Mouse (Mus musculus): ENCODE measurements around the gene Slco6d1. TPM values are rescaled to one million over a fixed set of nuclear protein-coding genes. Genes with fewer than 3 reads are reported as not detected.
"Not testable (repeated sequence)": the region's sequence is repeated elsewhere in the genome, so short reads cannot be mapped to it uniquely, and the experiment has no call there.

The Slco6d1 gene
- not detected in 2 replicates for polyA plus RNA-seq (2012)

GRCm38 (mm10) chr1:98420824-98421223, at the start of gene Slco6d1:
Gene Slco6d1 (plus strand): TSS chr1:98421124.
- Histone ChIP-seq H3K9me3 (ENCODE audit: control insufficient read depth, low read length) (peaks cover 11% of the 10 kb centered on the region), H3K4me1 (ENCODE audit: control insufficient read depth) (no peaks in the 10 kb centered on the region), H3K36me3 (ENCODE audit: control insufficient read depth) (no peaks in the 10 kb centered on the region), H3K4me3 (replicated peaks) (no peak within 1 kb of the TSS), H3K27me3 (ENCODE audit: control insufficient read depth) (no peaks in the 10 kb centered on the region)
- TF ChIP-seq TAL1 (IDR thresholded peaks at IDR 0.05; ENCODE audit: low read length) (no peak), GATA1 (IDR thresholded peaks at IDR 0.05; ENCODE audit: low read length) (no peak)

- TF ChIP-seq TAL1 (IDR thresholded peaks at IDR 0.05; ENCODE audit: low read length): no peak
- no peak for TF ChIP-seq GATA1 (IDR thresholded peaks at IDR 0.05; ENCODE audit: low read length)
Measured at GRCm38 (mm10) chr1:98392001-98392400, 28.9 kb upstream of the Slco6d1 start.

GRCm38 (mm10) chr1:98447929-98448328, 27.0 kb downstream of the Slco6d1 start:
- no peak overlapping the region for H3K4me3 ChIP-seq (replicated peaks)
- TF ChIP-seq TAL1 (IDR thresholded peaks at IDR 0.05; ENCODE audit: low read length) (no peak), GATA1 (IDR thresholded peaks at IDR 0.05; ENCODE audit: low read length) (no peak)
- peaks cover 4% of the 10 kb centered on the region; the same call in 1 of the 2 replicates for H3K9me3 ChIP-seq (ENCODE audit: control insufficient read depth, low read length)
- no peaks in the 10 kb centered on the region for H3K27me3 ChIP-seq (ENCODE audit: control insufficient read depth)
- H3K4me1 ChIP-seq (ENCODE audit: control insufficient read depth): no peaks in the 10 kb centered on the region
- H3K36me3 ChIP-seq (ENCODE audit: control insufficient read depth): no peaks in the 10 kb centered on the region

More at GRCm38 (mm10) chr1:98392001-98392400, 28.9 kb upstream of the Slco6d1 start:
- H3K4me1 ChIP-seq (ENCODE audit: control insufficient read depth): no peaks in the 10 kb centered on the region
- H3K36me3 ChIP-seq (ENCODE audit: control insufficient read depth): no peaks in the 10 kb centered on the region
- no peaks in the 10 kb centered on the region for H3K27me3 ChIP-seq (ENCODE audit: control insufficient read depth)
- H3K9me3 ChIP-seq (ENCODE audit: control insufficient read depth, low read length): no peaks in the 10 kb centered on the region
- H3K4me3 ChIP-seq (replicated peaks): no peak overlapping the region

- H3K27me3 ChIP-seq (ENCODE audit: control insufficient read depth); H3K4me1 ChIP-seq (ENCODE audit: control insufficient read depth); H3K4me3 ChIP-seq (replicated peaks); H3K36me3 ChIP-seq (ENCODE audit: control insufficient read depth): not testable (repeated sequence)
- peaks cover 12% of the 10 kb centered on the region for H3K9me3 ChIP-seq (ENCODE audit: control insufficient read depth, low read length)
Measured at GRCm38 (mm10) chr1:98459224-98459623, 38.3 kb downstream of the Slco6d1 start.

GRCm38 (mm10) chr1:98476381-98476780, 55.5 kb downstream of the Slco6d1 start:
- H3K9me3 ChIP-seq (ENCODE audit: control insufficient read depth, low read length); H3K27me3 ChIP-seq (ENCODE audit: control insufficient read depth); H3K4me3 ChIP-seq (replicated peaks); H3K36me3 ChIP-seq (ENCODE audit: control insufficient read depth); H3K4me1 ChIP-seq (ENCODE audit: control insufficient read depth): not testable (repeated sequence)

GRCm38 (mm10) chr1:98479243-98479642, 58.3 kb downstream of the Slco6d1 start:
- no peak for TF ChIP-seq GATA1 (IDR thresholded peaks at IDR 0.05; ENCODE audit: low read length)
- no peak for TF ChIP-seq TAL1 (IDR thresholded peaks at IDR 0.05; ENCODE audit: low read length)

GRCm38 (mm10) chr1:98505982-98506381, 85.1 kb downstream of the Slco6d1 start:
- H3K27me3 ChIP-seq (ENCODE audit: control insufficient read depth): no peaks in the 10 kb centered on the region
- no peak for TF ChIP-seq TAL1 (IDR thresholded peaks at IDR 0.05; ENCODE audit: low read length)
- no peaks in the 10 kb centered on the region for H3K9me3 ChIP-seq (ENCODE audit: control insufficient read depth, low read length)
- no peak overlapping the region for H3K4me3 ChIP-seq (replicated peaks)
- H3K4me1 ChIP-seq (ENCODE audit: control insufficient read depth): no peaks in the 10 kb centered on the region
- H3K36me3 ChIP-seq (ENCODE audit: control insufficient read depth): no peaks in the 10 kb centered on the region

More at GRCm38 (mm10) chr1:98479243-98479642, 58.3 kb downstream of the Slco6d1 start:
- no peak overlapping the region for H3K4me3 ChIP-seq (replicated peaks)
- no peaks in the 10 kb centered on the region; the same call in 1 of the 2 replicates for H3K9me3 ChIP-seq (ENCODE audit: control insufficient read depth, low read length)
- H3K36me3 ChIP-seq (ENCODE audit: control insufficient read depth): no peaks in the 10 kb centered on the region
- no peaks in the 10 kb centered on the region for H3K27me3 ChIP-seq (ENCODE audit: control insufficient read depth)
- no peaks in the 10 kb centered on the region for H3K4me1 ChIP-seq (ENCODE audit: control insufficient read depth)

GRCm38 (mm10) chr1:98522977-98523376, 102.1 kb downstream of the Slco6d1 start:
- H3K4me3 ChIP-seq (replicated peaks): no peak overlapping the region
- H3K27me3 ChIP-seq (ENCODE audit: control insufficient read depth): no peaks in the 10 kb centered on the region
- no peaks in the 10 kb centered on the region for H3K4me1 ChIP-seq (ENCODE audit: control insufficient read depth)
- H3K9me3 ChIP-seq (ENCODE audit: control insufficient read depth, low read length): peaks cover 6% of the 10 kb centered on the region
- H3K36me3 ChIP-seq (ENCODE audit: control insufficient read depth): no peaks in the 10 kb centered on the region
- no peak for TF ChIP-seq TAL1 (IDR thresholded peaks at IDR 0.05; ENCODE audit: low read length)
- TF ChIP-seq GATA1 (IDR thresholded peaks at IDR 0.05; ENCODE audit: low read length): no peak

- H3K27me3 ChIP-seq (ENCODE audit: control insufficient read depth): no peaks in the 10 kb centered on the region
- no peaks in the 10 kb centered on the region for H3K4me1 ChIP-seq (ENCODE audit: control insufficient read depth)
- no peak for TF ChIP-seq TAL1 (IDR thresholded peaks at IDR 0.05; ENCODE audit: low read length)
- TF ChIP-seq GATA1 (IDR thresholded peaks at IDR 0.05; ENCODE audit: low read length): no peak
- no peak overlapping the region for H3K4me3 ChIP-seq (replicated peaks)
- H3K9me3 ChIP-seq (ENCODE audit: control insufficient read depth, low read length): peaks cover 2% of the 10 kb centered on the region; the same call in 1 of the 2 replicates
- H3K36me3 ChIP-seq (ENCODE audit: control insufficient read depth): no peaks in the 10 kb centered on the region
Measured at GRCm38 (mm10) chr1:98523537-98523936, 102.6 kb downstream of the Slco6d1 start.

GRCm38 (mm10) chr1:98528368-98528767, 107.4 kb downstream of the Slco6d1 start:
- H3K4me1 ChIP-seq (ENCODE audit: control insufficient read depth); H3K4me3 ChIP-seq (replicated peaks); H3K27me3 ChIP-seq (ENCODE audit: control insufficient read depth); H3K9me3 ChIP-seq (ENCODE audit: control insufficient read depth, low read length); H3K36me3 ChIP-seq (ENCODE audit: control insufficient read depth): not testable (repeated sequence)

Data from erythroblast, embryonic 14.5 days (primary cell).